Mouse (Mus musculus): Measurements from ENCODE around the gene Smim15.

DNA sequence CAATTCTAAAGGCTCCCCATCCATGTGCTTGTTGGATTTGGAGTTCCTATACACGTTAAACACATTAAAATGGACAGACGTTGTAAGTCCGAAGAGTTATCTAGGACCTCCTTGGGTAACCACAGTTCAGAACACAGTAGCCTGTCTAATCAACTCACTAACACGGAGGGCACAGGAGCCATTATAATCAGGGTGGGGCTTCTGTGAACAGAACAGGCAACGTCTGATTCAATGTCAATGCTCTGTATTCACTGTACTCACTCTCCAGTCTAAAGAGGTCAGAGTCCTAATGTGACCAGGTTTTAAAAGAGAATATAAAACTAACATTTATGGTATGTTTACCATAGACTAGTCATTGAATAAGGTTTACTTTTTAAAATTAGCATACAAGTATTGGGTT lies 50.4 kb downstream of the Smim15 start:
- no peak for TF ChIP-seq POLR2A (IDR thresholded peaks at IDR 0.05; ENCODE audit: borderline replicate concordance, control insufficient read depth, low read depth, low read length)
- TF ChIP-seq CTCF (IDR thresholded peaks at IDR 0.05; ENCODE audit: control insufficient read depth, insufficient read depth, low read length): no peak

Measured in bone marrow, adult 2 months (tissue).